Mouse (Mus musculus) liver, embryonic 13.5 days (tissue): ENCODE results near the gene Hes7. TPM values are rescaled to one million over a fixed set of nuclear protein-coding genes. Genes with fewer than 3 reads are reported as not detected.

ENCODE experiments used
- ATAC-seq: fragments of 200-750 bp; cut with Nextera tagmentation; 2 replicates; pipeline ENCODE4 v1.8.0; 2017; ENCODE audit warnings: low read depth, mild to moderate bottlenecking, moderate number of reproducible peaks, moderate library complexity
- DNase-seq: peaks from one replicate; pipeline ENCODE4 v3.0.0; 2022
- H3K27ac ChIP-seq: fragments of 300-500 bp; sonication (generic); 2 replicates; pipeline ENCODE4 v1.5.1; 2015; ENCODE audit warnings: moderate library complexity, mild to moderate bottlenecking, inconsistent platforms
- H3K27me3 ChIP-seq: fragments of 300-500 bp; sonication (generic); 2 replicates; pipeline ENCODE4 v1.6.1; 2015; ENCODE audit warnings: mild to moderate bottlenecking, inconsistent platforms
- H3K36me3 ChIP-seq: fragments of 300-500 bp; sonication (generic); 2 replicates; pipeline ENCODE4 v1.6.1; 2015; ENCODE audit warnings: mild to moderate bottlenecking, inconsistent platforms
- H3K4me1 ChIP-seq: fragments of 300-500 bp; sonication (generic); replicated peaks from 2 replicates; pipeline ENCODE4 v1.6.1; 2015; ENCODE audit warnings: inconsistent platforms
- H3K4me2 ChIP-seq: fragments of 300-500 bp; sonication (generic); 2 replicates; pipeline ENCODE4 v1.6.1; 2015; ENCODE audit warnings: inconsistent platforms, mild to moderate bottlenecking, moderate library complexity
- H3K4me3 ChIP-seq: fragments of 300-500 bp; sonication (generic); replicated peaks from 2 replicates; pipeline ENCODE4 v1.5.1; 2015; ENCODE audit warnings: mild to moderate bottlenecking, inconsistent platforms
- H3K9ac ChIP-seq: fragments of 300-500 bp; sonication (generic); 2 replicates; pipeline ENCODE4 v1.6.1; 2015; ENCODE audit warnings: mild to moderate bottlenecking, inconsistent platforms
- H3K9me3 ChIP-seq: fragments of 300-500 bp; sonication (generic); replicated peaks from 2 replicates; pipeline ENCODE4 v1.6.1; 2016; ENCODE audit warnings: inconsistent platforms
- WGBS: fragments of 180-500 bp; shearing (Covaris S2); methylation state at CpG from one replicate; pipeline ENCODE4 v1.1.7; 2015; ENCODE audit not compliant: insufficient replicate concordance; 5-methylcytosine and 5-hydroxymethylcytosine counted together
- polyA plus RNA-seq: library from polyadenylated mRNA; unstranded; fragments of >200 nt; fragmentation: Nextera tagmentation; extraction: Ambion mirVana; gene quantifications from 2 replicates; pipeline ENCODE4 v1.2.1, GENCODE M21; 2015

The Hes7 gene
- polyA plus RNA-seq, 1 experiment from 2014 or later = 0.18 TPM

- no peak for DNase-seq
- Histone ChIP-seq H3K4me3 (no peak overlapping the region), H3K27me3 (no peaks in the 10 kb centered on the region), H3K27ac (no peak overlapping the region), H3K9me3 (no peaks in the 10 kb centered on the region), H3K4me2 (no peak overlapping the region), H3K9ac (no peak overlapping the region), H3K36me3 (no peaks in the 10 kb centered on the region), H3K4me1 (no peaks in the 10 kb centered on the region)
- ATAC-seq = no peak
- WGBS = 29% methylated on average over 7 of the region's 7 CpGs
These were observed 51.4 kb downstream of the Hes7 start for GRCm38 (mm10) chr11:69171626-69172025.

GRCm38 (mm10) chr11:69172606-69173005 lies 52.4 kb downstream of the Hes7 start:
- DNase-seq (no peak), ATAC-seq (no peak)
- Histone ChIP-seq H3K4me2 (no peak overlapping the region), H3K36me3 (no peaks in the 10 kb centered on the region), H3K9ac (no peak overlapping the region), H3K27me3 (peaks cover 5% of the 10 kb centered on the region; the same call in 1 of the 2 replicates), H3K9me3 (no peaks in the 10 kb centered on the region), H3K4me1 (no peaks in the 10 kb centered on the region), H3K4me3 (no peak overlapping the region), H3K27ac (no peak overlapping the region)
- WGBS = 68% methylated on average over 2 of the region's 2 CpGs

Other genes with a start within 250 kb of the Hes7 start
- 35.5 and 40.0 TPM in 2 replicates for gene Ndel1, start 248.5 kb upstream of the Hes7 start, polyA plus RNA-seq
- gene Rnf222, start 231.9 kb upstream of the Hes7 start, polyA plus RNA-seq = 0.08 and 0.09 TPM in 2 replicates
- gene Rpl26, start 218.8 kb upstream of the Hes7 start, polyA plus RNA-seq = 881 and 895 TPM in 2 replicates
- gene Odf4, start 193.3 kb upstream of the Hes7 start, polyA plus RNA-seq = not detected in 2 replicates
- 1.4 and 1.5 TPM in 2 replicates for gene Arhgef15, start 162.9 kb upstream of the Hes7 start, polyA plus RNA-seq
- 0.47 and 0.57 TPM in 2 replicates for gene Slc25a35, start 152.3 kb upstream of the Hes7 start, polyA plus RNA-seq
- 52.4 and 53.5 TPM in 2 replicates for gene Rangrf, start 145.2 kb upstream of the Hes7 start, polyA plus RNA-seq
- gene Pfas, start 111.9 kb upstream of the Hes7 start, polyA plus RNA-seq = 32.4 and 33.2 TPM in 2 replicates
- 16.9 and 20.3 TPM in 2 replicates for gene Ctc1, start 104.5 kb upstream of the Hes7 start, polyA plus RNA-seq
- 116 and 123 TPM in 2 replicates for gene Aurkb, start 74.8 kb upstream of the Hes7 start, polyA plus RNA-seq
- gene Borcs6, start 60.7 kb upstream of the Hes7 start, polyA plus RNA-seq = 3.5 TPM in 2 replicates
- gene Tmem107, start 49.6 kb upstream of the Hes7 start, polyA plus RNA-seq = 30.8 and 31.7 TPM in 2 replicates
- gene Vamp2, start 31.9 kb upstream of the Hes7 start, polyA plus RNA-seq = 12.5 and 15.9 TPM in 2 replicates
- gene Per1, start 25.2 kb upstream of the Hes7 start, polyA plus RNA-seq = 1.9 TPM in 2 replicates
- gene 9130213A22Rik, start 2.2 kb downstream of the Hes7 start, polyA plus RNA-seq = 0.09 TPM in 1 of 2 replicates, not detected in the other
- 0.06 TPM in 1 of 2 replicates, not detected in the other for gene Aloxe3, start 5.5 kb downstream of the Hes7 start, polyA plus RNA-seq
- gene Alox12b, start 36.6 kb downstream of the Hes7 start, polyA plus RNA-seq = not detected in 2 replicates
- gene Alox8, start 77.4 kb downstream of the Hes7 start, polyA plus RNA-seq = 0.20 TPM in 1 of 2 replicates, not detected in the other
- not detected in 2 replicates for gene Gucy2e, start 116.6 kb downstream of the Hes7 start, polyA plus RNA-seq
- gene Cntrob, start 203.4 kb downstream of the Hes7 start, polyA plus RNA-seq = 9.8 and 10.1 TPM in 2 replicates
- gene Trappc1, start 203.6 kb downstream of the Hes7 start, polyA plus RNA-seq = 90.7 and 94.6 TPM in 2 replicates
- gene Kcnab3, start 205.9 kb downstream of the Hes7 start, polyA plus RNA-seq = 0.07 and 0.19 TPM in 2 replicates
- gene Rnf227, start 220.1 kb downstream of the Hes7 start, polyA plus RNA-seq = 0.92 and 1.1 TPM in 2 replicates
- 2.6 and 4.4 TPM in 2 replicates for gene Chd3, start 249.0 kb downstream of the Hes7 start, polyA plus RNA-seq